Mouse (Mus musculus): Measurements from ENCODE around the gene Nptx2. TPM values are rescaled to one million over a fixed set of nuclear protein-coding genes. Genes with fewer than 3 reads are reported as not detected.
A peak's percentile ranks its signal among the peaks of the same experiment; 100 is the strongest.

Gene Nptx2
- polyA plus RNA-seq (2014; fragmentation: Nextera tagmentation; extraction: Ambion mirVana), result 2.3 and 2.5 TPM in 2 replicates

DNA sequence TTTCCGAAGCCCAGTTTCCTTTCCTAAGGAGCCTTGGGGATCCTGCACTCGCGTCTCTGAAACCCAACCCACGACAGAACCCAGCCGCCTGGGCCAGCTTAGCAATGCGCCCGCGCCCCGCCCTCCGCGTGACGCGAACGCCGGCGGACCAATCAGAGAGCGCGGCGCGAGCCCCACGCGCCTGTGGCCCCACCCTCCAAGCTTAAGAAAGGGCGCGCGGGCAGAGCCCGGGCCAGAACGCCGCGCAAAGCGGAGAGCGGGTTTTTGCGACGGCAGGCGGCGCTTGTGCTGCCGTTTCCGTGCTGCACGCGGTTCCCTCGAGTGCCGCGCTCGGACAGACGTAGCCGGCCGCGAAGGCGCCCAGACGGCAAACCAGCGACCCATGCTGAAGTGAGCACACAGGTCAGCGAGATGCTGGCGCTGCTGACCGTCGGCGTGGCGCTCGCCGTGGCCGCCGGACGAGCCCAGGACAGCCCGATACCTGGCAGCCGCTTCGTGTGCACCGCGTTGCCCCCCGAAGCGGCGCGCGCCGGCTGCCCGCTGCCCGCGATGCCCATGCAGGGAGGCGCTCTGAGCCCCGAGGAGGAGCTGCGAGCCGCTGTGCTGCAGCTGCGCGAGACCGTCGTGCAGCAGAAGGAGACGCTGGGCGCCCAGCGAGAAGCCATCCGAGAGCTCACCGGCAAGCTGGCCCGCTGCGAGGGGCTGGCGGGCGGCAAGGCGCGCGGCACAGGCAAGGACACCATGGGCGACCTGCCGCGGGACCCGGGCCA is at the start of gene Nptx2:
Gene Nptx2 (plus strand): TSS at position 250 of the 770 bp plus-strand sequence.
- Histone ChIP-seq H3K4me2 (ENCODE audit: low read depth, low read length, severe bottlenecking) (peak within 1 kb of the TSS; percentile 61), H3K27me3 (ENCODE audit: control insufficient read depth, insufficient read depth, low read length) (peaks cover 40% of the 10 kb centered on the region), H3K27ac (ENCODE audit: low read depth, low read length) (no peak within 1 kb of the TSS), H3K36me3 (ENCODE audit: control insufficient read depth, insufficient read depth, low read length) (no peaks in the 10 kb centered on the region), H3K4me1 (replicated peaks; ENCODE audit: control insufficient read depth, insufficient read depth, low read length) (peaks cover 23% of the 10 kb centered on the region), H3K9ac (ENCODE audit: low read length) (peak within 1 kb of the TSS; percentile 35; the same call in 1 of the 2 replicates), H3K4me3 (ENCODE audit: low read depth, low read length) (peak within 1 kb of the TSS; percentile 33), H3K9me3 (ENCODE audit: control insufficient read depth, low read length) (no peaks in the 10 kb centered on the region)
- WGBS, result 3% methylated on average over 98 of the region's 99 CpGs
- DNase-seq (ENCODE audit: low spot score) (peak; percentile 94), ATAC-seq (replicated peaks; ENCODE audit: low FRiP score) (peak; percentile 93)

DNA sequence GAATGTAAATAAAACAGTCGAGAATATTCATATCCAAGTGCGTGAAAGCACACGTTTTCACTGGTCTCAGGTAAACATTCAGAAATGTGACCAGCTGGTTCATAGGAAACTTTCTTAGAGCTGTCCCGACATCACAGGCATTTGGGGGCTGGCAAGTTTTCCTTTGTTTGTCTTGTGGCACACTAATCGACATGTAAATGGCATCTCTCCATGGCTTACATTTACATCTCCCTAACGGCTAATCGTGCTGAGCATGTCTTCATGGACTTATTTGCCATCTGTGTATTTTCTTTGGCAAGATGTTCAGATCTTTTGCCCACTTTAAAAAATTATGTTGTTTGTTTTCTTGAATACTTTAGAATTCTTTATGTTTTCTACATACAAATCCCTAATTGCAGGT is 49.2 kb upstream of the Nptx2 start:
- Histone ChIP-seq H3K36me3 (ENCODE audit: control insufficient read depth, insufficient read depth, low read length) (no peaks in the 10 kb centered on the region), H3K4me3 (ENCODE audit: low read depth, low read length) (no peak overlapping the region), H3K27me3 (ENCODE audit: control insufficient read depth, insufficient read depth, low read length) (no peaks in the 10 kb centered on the region), H3K9ac (ENCODE audit: low read length) (no peak overlapping the region), H3K4me1 (replicated peaks; ENCODE audit: control insufficient read depth, insufficient read depth, low read length) (no peaks in the 10 kb centered on the region), H3K27ac (ENCODE audit: low read depth, low read length) (no peak overlapping the region), H3K9me3 (ENCODE audit: control insufficient read depth, low read length) (no peaks in the 10 kb centered on the region), H3K4me2 (ENCODE audit: low read depth, low read length, severe bottlenecking) (no peak overlapping the region)
- ATAC-seq (replicated peaks; ENCODE audit: low FRiP score) (no peak), DNase-seq (ENCODE audit: low spot score) (no peak)
- 89% methylated on average over 7 of the region's 7 CpGs for WGBS

DNA sequence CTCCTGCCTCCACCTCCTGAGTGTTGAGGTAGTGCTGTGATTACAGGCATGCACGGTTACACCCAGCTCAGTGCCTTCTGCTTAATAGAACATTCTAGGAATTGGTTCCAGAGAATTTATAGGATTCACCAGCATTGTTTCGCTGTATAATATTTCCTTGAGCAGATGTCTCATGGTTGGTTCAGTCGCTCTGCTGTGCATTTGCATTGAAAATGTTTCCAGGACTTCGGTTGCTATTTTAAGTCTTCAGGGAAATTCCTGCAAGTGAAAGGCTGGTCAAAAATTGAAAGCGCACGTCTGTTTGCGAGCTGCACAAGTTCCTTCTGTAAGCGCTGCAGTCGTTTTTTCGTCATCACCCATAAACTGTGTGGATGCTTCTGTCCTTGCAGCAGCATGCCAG is 41.5 kb upstream of the Nptx2 start:
- no peaks in the 10 kb centered on the region for H3K27me3 ChIP-seq (ENCODE audit: control insufficient read depth, insufficient read depth, low read length)
- ATAC-seq (replicated peaks; ENCODE audit: low FRiP score), result no peak
- no peak for DNase-seq (ENCODE audit: low spot score)
- no peak overlapping the region for H3K27ac ChIP-seq (ENCODE audit: low read depth, low read length)
- no peak overlapping the region for H3K4me3 ChIP-seq (ENCODE audit: low read depth, low read length)
- H3K4me1 ChIP-seq (replicated peaks; ENCODE audit: control insufficient read depth, insufficient read depth, low read length), result no peaks in the 10 kb centered on the region
- no peaks in the 10 kb centered on the region; the same call in 1 of the 2 replicates for H3K9me3 ChIP-seq (ENCODE audit: control insufficient read depth, low read length)
- no peak overlapping the region for H3K9ac ChIP-seq (ENCODE audit: low read length)
- no peaks in the 10 kb centered on the region for H3K36me3 ChIP-seq (ENCODE audit: control insufficient read depth, insufficient read depth, low read length)
- H3K4me2 ChIP-seq (ENCODE audit: low read depth, low read length, severe bottlenecking), result no peak overlapping the region
- WGBS, result 91% methylated on average over 10 of the region's 10 CpGs

DNA sequence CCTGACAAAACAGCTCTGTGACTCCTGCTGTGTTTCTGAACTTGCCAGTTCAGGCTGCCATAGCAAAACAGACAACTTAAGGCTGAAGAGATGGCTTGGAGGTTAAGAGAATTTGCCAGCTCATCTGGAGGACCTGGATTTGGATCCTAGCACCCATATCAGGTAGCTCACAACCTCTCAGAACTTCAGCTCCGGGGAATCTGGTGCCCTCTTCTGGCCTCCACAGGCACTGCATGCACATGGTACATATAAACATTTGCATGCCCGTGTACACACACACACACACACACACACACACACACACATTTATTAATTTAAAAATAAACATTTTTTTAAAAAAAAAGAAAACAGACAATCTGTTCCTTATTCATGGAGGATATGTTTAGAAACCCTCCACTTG is 40.0 kb upstream of the Nptx2 start:
- Histone ChIP-seq H3K4me2 (ENCODE audit: low read depth, low read length, severe bottlenecking) (no peak overlapping the region), H3K27me3 (ENCODE audit: control insufficient read depth, insufficient read depth, low read length) (no peaks in the 10 kb centered on the region), H3K36me3 (ENCODE audit: control insufficient read depth, insufficient read depth, low read length) (no peaks in the 10 kb centered on the region), H3K9me3 (ENCODE audit: control insufficient read depth, low read length) (no peaks in the 10 kb centered on the region; the same call in 1 of the 2 replicates), H3K27ac (ENCODE audit: low read depth, low read length) (no peak overlapping the region), H3K4me3 (ENCODE audit: low read depth, low read length) (no peak overlapping the region), H3K4me1 (replicated peaks; ENCODE audit: control insufficient read depth, insufficient read depth, low read length) (no peaks in the 10 kb centered on the region), H3K9ac (ENCODE audit: low read length) (no peak overlapping the region)
- ATAC-seq (replicated peaks; ENCODE audit: low FRiP score) (no peak), DNase-seq (ENCODE audit: low spot score) (no peak)
- 95% methylated on average over 2 of the region's 2 CpGs for WGBS

DNA sequence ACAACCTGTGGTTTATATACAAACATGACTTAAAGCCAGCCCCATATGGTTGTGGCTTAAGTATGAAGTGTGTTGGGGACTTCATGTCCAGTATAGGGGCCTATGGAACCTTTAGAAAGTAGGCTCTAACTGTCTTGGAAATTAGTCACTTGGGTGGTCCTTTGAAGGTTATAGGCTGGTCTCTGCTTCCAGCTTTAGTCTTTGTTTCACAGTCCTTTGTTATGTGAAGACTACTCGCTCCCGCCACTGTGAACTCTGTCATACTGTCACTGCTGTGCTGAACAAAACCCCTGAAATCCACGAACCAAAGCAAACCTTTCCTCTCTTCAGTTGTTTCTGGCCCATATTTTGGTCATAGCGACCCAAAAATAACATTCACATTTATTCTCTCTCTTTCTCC is 39.5 kb upstream of the Nptx2 start:
- no peaks in the 10 kb centered on the region for H3K27me3 ChIP-seq (ENCODE audit: control insufficient read depth, insufficient read depth, low read length)
- no peak overlapping the region for H3K9ac ChIP-seq (ENCODE audit: low read length)
- no peaks in the 10 kb centered on the region for H3K4me1 ChIP-seq (replicated peaks; ENCODE audit: control insufficient read depth, insufficient read depth, low read length)
- no peak overlapping the region for H3K4me3 ChIP-seq (ENCODE audit: low read depth, low read length)
- H3K36me3 ChIP-seq (ENCODE audit: control insufficient read depth, insufficient read depth, low read length), result no peaks in the 10 kb centered on the region
- WGBS, result 55% methylated on average over 4 of the region's 4 CpGs
- no peak overlapping the region for H3K4me2 ChIP-seq (ENCODE audit: low read depth, low read length, severe bottlenecking)
- no peak overlapping the region for H3K27ac ChIP-seq (ENCODE audit: low read depth, low read length)
- DNase-seq (ENCODE audit: low spot score) (no peak), ATAC-seq (replicated peaks; ENCODE audit: low FRiP score) (no peak)
- no peaks in the 10 kb centered on the region; the same call in 1 of the 2 replicates for H3K9me3 ChIP-seq (ENCODE audit: control insufficient read depth, low read length)

DNA sequence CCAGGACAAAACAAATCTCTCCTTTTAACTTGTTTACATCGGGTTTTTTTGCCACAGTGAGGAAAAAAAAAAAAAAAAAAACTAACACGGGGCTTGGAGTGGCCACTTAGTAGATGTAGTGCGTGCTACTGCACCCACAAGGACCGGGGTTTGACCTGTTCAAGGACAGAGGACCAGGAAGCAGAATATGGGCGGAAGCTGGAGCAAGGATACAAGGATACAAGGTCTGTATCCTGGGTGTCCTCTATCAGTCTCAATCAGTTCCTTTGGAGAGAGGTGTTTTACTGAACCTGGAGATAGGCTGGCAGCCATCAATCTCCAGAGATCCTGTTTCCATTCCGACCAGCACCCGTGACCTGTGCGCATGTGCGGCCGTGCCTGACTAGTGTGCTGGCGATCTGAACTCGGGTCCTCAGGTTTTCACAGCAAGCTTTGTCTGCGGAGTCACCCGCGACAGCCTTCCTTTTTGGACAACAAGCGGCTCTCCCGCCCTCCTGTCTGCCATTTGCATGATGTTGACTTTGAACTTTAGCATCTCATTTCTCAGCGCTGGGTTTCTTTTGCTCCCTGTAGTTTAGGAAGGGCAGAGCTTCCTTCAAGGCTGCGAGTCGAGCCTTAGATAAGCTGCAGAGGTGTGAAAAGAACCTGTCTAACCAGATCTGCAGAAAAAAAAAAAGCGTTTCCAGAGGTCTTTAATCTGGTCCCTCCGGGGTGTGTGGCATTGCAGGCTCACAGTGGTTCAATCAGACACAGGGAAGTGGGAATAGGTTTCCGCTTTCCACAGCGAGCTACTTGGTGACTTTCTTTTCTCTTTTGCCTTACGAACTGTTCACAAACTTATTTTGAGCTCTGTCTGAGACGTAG is 38.8 kb upstream of the Nptx2 start:
- H3K4me2 ChIP-seq (ENCODE audit: low read depth, low read length, severe bottlenecking), result no peak overlapping the region
- DNase-seq (ENCODE audit: low spot score) (no peak), ATAC-seq (replicated peaks; ENCODE audit: low FRiP score) (no peak)
- no peaks in the 10 kb centered on the region for H3K27me3 ChIP-seq (ENCODE audit: control insufficient read depth, insufficient read depth, low read length)
- H3K9ac ChIP-seq (ENCODE audit: low read length), result no peak overlapping the region
- H3K9me3 ChIP-seq (ENCODE audit: control insufficient read depth, low read length), result no peaks in the 10 kb centered on the region; the same call in 1 of the 2 replicates
- H3K4me1 ChIP-seq (replicated peaks; ENCODE audit: control insufficient read depth, insufficient read depth, low read length), result no peaks in the 10 kb centered on the region
- H3K27ac ChIP-seq (ENCODE audit: low read depth, low read length), result no peak overlapping the region
- 44% methylated on average over 26 of the region's 26 CpGs for WGBS
- no peaks in the 10 kb centered on the region for H3K36me3 ChIP-seq (ENCODE audit: control insufficient read depth, insufficient read depth, low read length)
- H3K4me3 ChIP-seq (ENCODE audit: low read depth, low read length), result no peak overlapping the region

DNA sequence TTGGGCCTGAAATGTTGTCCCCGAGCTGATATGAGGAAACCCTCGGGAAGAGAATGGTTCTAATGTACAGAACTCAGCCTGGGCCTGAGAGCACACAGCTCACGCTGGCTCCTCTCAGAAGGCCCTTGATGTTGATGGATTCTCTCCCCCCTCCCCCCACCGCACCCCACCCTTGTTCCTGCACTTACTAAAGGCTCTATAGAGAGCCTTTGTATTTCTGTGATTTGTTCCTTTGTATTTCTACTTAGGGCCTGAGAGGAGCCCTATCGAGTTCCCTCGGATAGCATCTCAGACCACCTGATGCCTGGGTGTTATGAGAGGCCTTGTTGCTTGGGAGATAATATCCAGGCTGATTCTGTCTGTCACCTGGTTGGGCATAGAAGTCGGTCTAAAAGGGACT is 36.3 kb upstream of the Nptx2 start:
- no peak for ATAC-seq (replicated peaks; ENCODE audit: low FRiP score)
- no peaks in the 10 kb centered on the region for H3K4me1 ChIP-seq (replicated peaks; ENCODE audit: control insufficient read depth, insufficient read depth, low read length)

DNA sequence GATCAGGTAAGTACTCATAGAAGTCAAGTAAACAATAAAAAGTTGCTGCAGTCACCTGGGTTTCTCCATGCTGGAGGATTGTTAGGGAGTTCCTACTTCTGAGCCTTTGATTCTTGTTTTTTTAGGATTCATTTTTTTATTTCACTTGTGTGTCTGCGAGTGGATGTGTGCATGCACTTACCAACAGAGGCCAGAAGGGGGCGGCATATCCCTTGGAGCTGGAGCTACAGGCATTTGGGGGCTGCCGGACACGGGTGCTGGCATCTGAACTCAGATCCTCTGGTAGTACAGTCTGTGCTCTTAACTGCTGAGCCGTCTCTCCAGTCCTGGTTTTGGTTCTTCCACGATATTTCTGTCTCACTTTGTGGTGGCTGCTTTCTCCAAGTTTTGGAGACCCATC is 31.0 kb upstream of the Nptx2 start:
- Histone ChIP-seq H3K9me3 (ENCODE audit: control insufficient read depth, low read length) (no peaks in the 10 kb centered on the region), H3K36me3 (ENCODE audit: control insufficient read depth, insufficient read depth, low read length) (no peaks in the 10 kb centered on the region), H3K27me3 (ENCODE audit: control insufficient read depth, insufficient read depth, low read length) (no peaks in the 10 kb centered on the region), H3K4me3 (ENCODE audit: low read depth, low read length) (no peak overlapping the region), H3K9ac (ENCODE audit: low read length) (no peak overlapping the region), H3K4me2 (ENCODE audit: low read depth, low read length, severe bottlenecking) (no peak overlapping the region), H3K4me1 (replicated peaks; ENCODE audit: control insufficient read depth, insufficient read depth, low read length) (no peaks in the 10 kb centered on the region), H3K27ac (ENCODE audit: low read depth, low read length) (no peak overlapping the region)
- 64% methylated on average over 6 of the region's 6 CpGs for WGBS
- no peak for ATAC-seq (replicated peaks; ENCODE audit: low FRiP score)
- peak; percentile 59 for DNase-seq (ENCODE audit: low spot score)

More for the DNA sequence above, 36.3 kb upstream of the Nptx2 start:
- no peak overlapping the region for H3K27ac ChIP-seq (ENCODE audit: low read depth, low read length)
- H3K36me3 ChIP-seq (ENCODE audit: control insufficient read depth, insufficient read depth, low read length), result no peaks in the 10 kb centered on the region
- DNase-seq (ENCODE audit: low spot score), result no peak
- H3K9ac ChIP-seq (ENCODE audit: low read length), result no peak overlapping the region
- no peaks in the 10 kb centered on the region for H3K27me3 ChIP-seq (ENCODE audit: control insufficient read depth, insufficient read depth, low read length)
- no peak overlapping the region for H3K4me3 ChIP-seq (ENCODE audit: low read depth, low read length)
- no peak overlapping the region for H3K4me2 ChIP-seq (ENCODE audit: low read depth, low read length, severe bottlenecking)
- 23% methylated on average over 7 of the region's 7 CpGs for WGBS
- H3K9me3 ChIP-seq (ENCODE audit: control insufficient read depth, low read length), result no peaks in the 10 kb centered on the region; the same call in 1 of the 2 replicates
